Comparison of ENCODE assay signal across 9 mouse cellular contexts in genomic region chr5:5379870-5380730, GRCm38 (mm10). TPM values are rescaled to one million over a fixed set of nuclear protein-coding genes. Genes with fewer than 3 reads are reported as not detected.
DNase-seq lines count a peak whose midpoint lies in the region; ATAC-seq and TF ChIP-seq lines count a peak whose summit lies in the region.
"Had no signal": no experiment of that assay in that cellular context is flagged by ENCODE, and none has a peak within 500 bp of the region (broad histone marks: within the 10 kb centered on the region; RNA-seq: fewer than 3 reads in every experiment).

No protein-coding gene starts in this region.

- under 1% methylated on average over 86 of the region's 128 CpGs for WGBS in embryonic facial prominence, embryonic 15.5 days
- WGBS in heart, embryonic 12.5 days, result 2% methylated on average over 113 of the region's 128 CpGs
- WGBS in kidney, postnatal 0 days, result under 1% methylated on average over 80 of the region's 128 CpGs
- WGBS in liver, embryonic 12.5 days (ENCODE audit: insufficient replicate concordance), result under 1% methylated on average over 88 of the region's 128 CpGs
- WGBS in stomach, postnatal 0 days, result under 1% methylated on average over 63 of the region's 128 CpGs

- H3K4me2 ChIP-seq in embryonic facial prominence, embryonic 15.5 days (replicated peaks), result peak overlapping the region; percentile 71
- H3K4me2 ChIP-seq in heart, embryonic 12.5 days, result peak overlapping the region; percentile 92
- H3K4me2 ChIP-seq in kidney, postnatal 0 days (ENCODE audit: low read length), result peak overlapping the region; percentile 87
- H3K4me2 ChIP-seq in liver, embryonic 12.5 days, result peak overlapping the region; percentile 86
- H3K4me2 ChIP-seq in myocyte (ENCODE audit: low read depth), result peak overlapping the region; percentile 88
- H3K4me2 ChIP-seq in stomach, postnatal 0 days (replicated peaks; ENCODE audit: low read depth), result peak overlapping the region; percentile 77

- H3ac ChIP-seq in myocyte (ENCODE audit: control insufficient read depth, insufficient read length), result peak overlapping the region; percentile 89

- H3K4me1 ChIP-seq in embryonic facial prominence, embryonic 15.5 days, result peaks cover 16% of the 10 kb centered on the region; the same call in 1 of the 2 replicates
- peaks cover 20% of the 10 kb centered on the region for H3K4me1 ChIP-seq in heart, embryonic 12.5 days (replicated peaks)
- H3K4me1 ChIP-seq in kidney, postnatal 0 days (replicated peaks; ENCODE audit: insufficient read depth, low read length), result no peaks in the 10 kb centered on the region
- H3K4me1 ChIP-seq in liver, embryonic 12.5 days, result 0 out of 2 replicates have a peak, but pooled peaks cover 9% of the 10 kb centered on the region
- no peaks in the 10 kb centered on the region; the same call in 1 of the 2 replicates for H3K4me1 ChIP-seq in stomach, postnatal 0 days (replicated peaks; ENCODE audit: control insufficient read depth, insufficient read depth)

- TF ChIP-seq EP300 in stomach, postnatal 0 days (optimal IDR thresholded peaks at IDR 0.05), result no peak

- peak; percentile 14 to 45 for DNase-seq in spleen, adult 18-20 months
- no peak for DNase-seq in spleen, adult 12 weeks (ENCODE audit: low spot score)
- peak; percentile 76 for DNase-seq in kidney, postnatal 0 days (ENCODE audit: low spot score)
- peak; percentile 75 for DNase-seq in stomach, postnatal 0 days (ENCODE audit: low spot score)

- peak overlapping the region; percentile 88 for H3K9ac ChIP-seq in embryonic facial prominence, embryonic 15.5 days
- peak overlapping the region; percentile 88 for H3K9ac ChIP-seq in heart, embryonic 12.5 days
- H3K9ac ChIP-seq in kidney, postnatal 0 days (ENCODE audit: low read depth, low read length), result peak overlapping the region; percentile 91
- H3K9ac ChIP-seq in liver, embryonic 12.5 days, result peak overlapping the region; percentile 61
- H3K9ac ChIP-seq in stomach, postnatal 0 days (ENCODE audit: low read length), result peak overlapping the region; percentile 87

- H3K4me3 ChIP-seq in embryonic facial prominence, embryonic 15.5 days (replicated peaks), result peak overlapping the region; percentile 79
- peak overlapping the region; percentile 87 for H3K4me3 ChIP-seq in heart, embryonic 12.5 days
- peak overlapping the region; percentile 88 for H3K4me3 ChIP-seq in kidney, postnatal 0 days (replicated peaks; ENCODE audit: low read depth, low read length)
- H3K4me3 ChIP-seq in liver, embryonic 12.5 days, result peak overlapping the region; percentile 65
- peak overlapping the region; percentile 86 for H3K4me3 ChIP-seq in myocyte
- H3K4me3 ChIP-seq in stomach, postnatal 0 days (ENCODE audit: low read depth, low read length), result peak overlapping the region; percentile 79

- TF ChIP-seq POLR2A in myocyte (IDR thresholded peaks at IDR 0.05; ENCODE audit: insufficient read length, low read depth), result peak; percentile 81

- H3K27ac ChIP-seq in embryonic facial prominence, embryonic 15.5 days (replicated peaks), result peak overlapping the region; percentile 92
- H3K27ac ChIP-seq in heart, embryonic 12.5 days (ENCODE audit: poor library complexity, severe bottlenecking), result peak overlapping the region; percentile 81
- H3K27ac ChIP-seq in kidney, postnatal 0 days, result peak overlapping the region; percentile 80
- H3K27ac ChIP-seq in liver, embryonic 12.5 days, result peak overlapping the region; percentile 54; the same call in 1 of the 2 replicates
- H3K27ac ChIP-seq in stomach, postnatal 0 days (replicated peaks), result peak overlapping the region; percentile 89

- H3K9me3 ChIP-seq in embryonic facial prominence, embryonic 15.5 days (replicated peaks), result no peaks in the 10 kb centered on the region
- no peaks in the 10 kb centered on the region for H3K9me3 ChIP-seq in heart, embryonic 12.5 days (replicated peaks)
- H3K9me3 ChIP-seq in kidney, postnatal 0 days (replicated peaks; ENCODE audit: low read length), result no peaks in the 10 kb centered on the region
- H3K9me3 ChIP-seq in liver, embryonic 12.5 days (replicated peaks), result no peaks in the 10 kb centered on the region
- no peaks in the 10 kb centered on the region for H3K9me3 ChIP-seq in stomach, postnatal 0 days (ENCODE audit: control insufficient read depth, low read length)

- TF ChIP-seq CTCF in kidney, postnatal 0 days (IDR thresholded peaks at IDR 0.05; ENCODE audit: low read depth), result no peak
- TF ChIP-seq CTCF in stomach, postnatal 0 days (IDR thresholded peaks at IDR 0.05; ENCODE audit: low read depth), result peak; percentile 19; the same call in 1 of the 2 replicates

- H3K36me3 ChIP-seq in embryonic facial prominence, embryonic 15.5 days, result no peaks in the 10 kb centered on the region
- H3K36me3 ChIP-seq in heart, embryonic 12.5 days, result no peaks in the 10 kb centered on the region
- H3K36me3 ChIP-seq in kidney, postnatal 0 days (ENCODE audit: insufficient read depth, low read length), result no peaks in the 10 kb centered on the region
- no peaks in the 10 kb centered on the region for H3K36me3 ChIP-seq in liver, embryonic 12.5 days
- no peaks in the 10 kb centered on the region for H3K36me3 ChIP-seq in myocyte (ENCODE audit: control insufficient read depth, insufficient read depth)
- no peaks in the 10 kb centered on the region for H3K36me3 ChIP-seq in stomach, postnatal 0 days (ENCODE audit: control insufficient read depth, insufficient read depth, low read length)
- H3K36me3 ChIP-seq: G1E had no signal

- H3K79me2 ChIP-seq in myocyte (ENCODE audit: control insufficient read depth, insufficient read depth), result peaks cover 48% of the 10 kb centered on the region

- H3K27me3 ChIP-seq in embryonic facial prominence, embryonic 15.5 days, result no peaks in the 10 kb centered on the region
- no peaks in the 10 kb centered on the region for H3K27me3 ChIP-seq in heart, embryonic 12.5 days (replicated peaks)
- no peaks in the 10 kb centered on the region for H3K27me3 ChIP-seq in kidney, postnatal 0 days (ENCODE audit: insufficient read depth, low read length)
- peaks cover 56% of the 10 kb centered on the region for H3K27me3 ChIP-seq in liver, embryonic 12.5 days (replicated peaks)
- H3K27me3 ChIP-seq in myocyte (ENCODE audit: control insufficient read depth, insufficient read depth, insufficient read length), result no peaks in the 10 kb centered on the region
- no peaks in the 10 kb centered on the region for H3K27me3 ChIP-seq in stomach, postnatal 0 days (ENCODE audit: control insufficient read depth, insufficient read depth, low read length)

- peak; percentile 90 for ATAC-seq in embryonic facial prominence, embryonic 15.5 days (ENCODE audit: insufficient number of reproducible peaks, low FRiP score, low TSS enrichment, low read depth)
- ATAC-seq in heart, embryonic 12.5 days (ENCODE audit: insufficient number of reproducible peaks, low FRiP score), result peak; percentile 86
- ATAC-seq in kidney, postnatal 0 days (replicated peaks; ENCODE audit: low FRiP score, low read depth), result peak; percentile 90
- ATAC-seq in liver, embryonic 12.5 days, result peak; percentile 78
- ATAC-seq in stomach, postnatal 0 days (ENCODE audit: low FRiP score, low TSS enrichment), result peak; percentile 93

TF ChIP-seq in myocyte, 11 proteins besides CTCF, POLR2A, EP300 and RAD21:
- no peak for TF ChIP-seq REST (IDR thresholded peaks at IDR 0.05; ENCODE audit: insufficient read depth, insufficient read length)
- peak in 1 of 3 experiments; percentile 39 for TF ChIP-seq MYOD1 (IDR thresholded peaks at IDR 0.05; ENCODE audit: control insufficient read depth in 1 of 3, insufficient read length in 2 of 3, low read depth in 2 of 3)
- no peak for TF ChIP-seq TCF3 (IDR thresholded peaks at IDR 0.05; ENCODE audit: insufficient read length, low read depth)
- TF ChIP-seq CEBPB (IDR thresholded peaks at IDR 0.05; ENCODE audit: insufficient read depth, poor library complexity, severe bottlenecking), result no peak
- TF ChIP-seq USF1 (IDR thresholded peaks at IDR 0.05; ENCODE audit: low read depth), result no peak
- peak in 2 of 3 experiments; percentile 2 to 37 for TF ChIP-seq MYOG (IDR thresholded peaks at IDR 0.05; ENCODE audit: control insufficient read depth in 1 of 3, insufficient read depth in 1 of 3, insufficient read length in 2 of 3, low read depth in 2 of 3)
- peak; percentile 54 for TF ChIP-seq POLR2AphosphoS2 (IDR thresholded peaks at IDR 0.05; ENCODE audit: insufficient read length, low read depth)
TF ChIP-seq in myocyte: peak in this region for 3.

RNA-seq across cellular contexts. Expression of gene Cdk14, which starts 40.0 kb away (rescaled TPM):
- polyA plus RNA-seq in embryonic facial prominence, embryonic 15.5 days (2015; fragmentation: Nextera tagmentation; extraction: Ambion mirVana), result 24.5 and 26.2 TPM in 2 replicates
- polyA plus RNA-seq in heart, embryonic 12.5 days (2016; fragmentation: Nextera tagmentation; extraction: Ambion mirVana), result 20.4 and 21.3 TPM in 2 replicates
- 8.8 and 9.2 TPM in 2 replicates for polyA plus RNA-seq in kidney, postnatal 0 days (2015; fragmentation: Nextera tagmentation; extraction: Ambion mirVana)
- polyA plus RNA-seq in liver, embryonic 12.5 days (2016; fragmentation: Nextera tagmentation; extraction: Ambion mirVana), result 3.4 and 3.7 TPM in 2 replicates
- 11.2 TPM for polyA plus RNA-seq in myocyte (2012; fragmentation: generic; extraction: Trizol)
- polyA plus RNA-seq in stomach, postnatal 0 days (2015; fragmentation: Nextera tagmentation; extraction: Ambion mirVana), result 5.9 and 6.1 TPM in 2 replicates
- polyA plus RNA-seq: G1E had no signal
